Mouse (Mus musculus) liver, adult 2 months (tissue): ENCODE measurements around the gene Sgms2.

Experiments
- CTCF ChIP-seq: fragments of 200-500 bp; IDR thresholded peaks from 2 replicates; pipeline ENCODE4 v1.5.1; 2011; ENCODE audit warnings: low read depth, low read length, control low read depth
- POLR2A ChIP-seq: fragments of 200-500 bp; IDR thresholded peaks from 2 replicates; pipeline ENCODE4 v1.6.1; 2011; ENCODE audit warnings: low read length, control low read depth; ENCODE audit not compliant: insufficient read depth; ENCODE audit errors: extremely low read depth

DNA sequence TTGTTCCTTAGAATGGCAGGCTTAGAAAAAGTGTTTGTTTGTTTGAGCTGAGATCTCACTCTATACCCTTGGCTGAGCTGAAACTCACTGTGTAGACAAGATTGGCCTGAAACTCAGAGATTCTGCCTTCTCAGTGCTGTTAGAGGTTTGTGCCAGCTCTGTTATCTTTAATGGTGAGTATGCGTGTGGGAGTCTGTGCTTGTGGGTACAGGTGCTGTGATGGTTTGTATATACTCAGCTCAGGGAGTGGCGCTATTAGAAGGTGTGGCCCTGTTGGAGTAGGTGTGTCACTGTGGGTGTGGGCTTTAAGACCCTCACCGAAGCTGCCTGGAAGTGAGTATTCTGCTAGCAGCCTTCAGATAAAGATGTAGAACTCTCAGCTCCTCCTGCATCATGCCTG lies 34.0 kb upstream of the Sgms2 start:
- TF ChIP-seq CTCF (no peak), POLR2A (no peak)
